Comparison of ENCODE assay signal across 18 mouse cellular contexts in genomic region chr12:5025226-5025861, GRCm38 (mm10).
A peak's percentile ranks its signal among the peaks of the same experiment; 100 is the strongest.
DNase-seq lines count a peak whose midpoint lies in the region; ATAC-seq and TF ChIP-seq lines count a peak whose summit lies in the region.
"Had no signal": no experiment of that assay in that cellular context is flagged by ENCODE, and none has a peak within 500 bp of the region (broad histone marks: within the 10 kb centered on the region; RNA-seq: fewer than 3 reads in every experiment).

No protein-coding gene starts in this region.

- intact Hi-C loops in left cerebral cortex, postnatal 25 days (cut with DNase I), result loop anchor here (5.0 kb wide), 1 partner anchor 112 kb away; no protein-coding TSS in a partner anchor

- WGBS in forebrain, embryonic 16.5 days, result 57% methylated on average over 10 of the region's 10 CpGs
- WGBS in kidney, adult 2 months, result 89% methylated on average over 10 of the region's 10 CpGs

- H3K27ac ChIP-seq in forebrain, embryonic 16.5 days (ENCODE audit: low read length), result 0 out of 2 replicates have a peak overlapping the region, but pooled peaks have one; percentile 3
- no peak overlapping the region for H3K27ac ChIP-seq in kidney, adult 2 months (ENCODE audit: insufficient read depth, low read depth, low read length)
- H3K27ac ChIP-seq: limb, embryonic 15.5 days; stomach, postnatal 0 days had no signal

- ATAC-seq in frontal cortex, adult (ENCODE audit: low TSS enrichment), result peak; percentile 32
- 0 out of 2 replicates have a peak, but pooled peaks have one; percentile 36 for ATAC-seq in forebrain, embryonic 16.5 days
- ATAC-seq: intestine, postnatal 0 days; liver, postnatal 0 days had no signal

- peaks cover 4% of the 10 kb centered on the region; the same call in 1 of the 2 replicates for H3K36me3 ChIP-seq in forebrain, embryonic 16.5 days (ENCODE audit: control insufficient read depth, insufficient read depth)
- H3K36me3 ChIP-seq in kidney, adult 2 months (ENCODE audit: control insufficient read depth, insufficient read depth, low read length), result peaks cover 2% of the 10 kb centered on the region

- H3K9me3 ChIP-seq in forebrain, embryonic 16.5 days (ENCODE audit: control insufficient read depth, low read length), result no peaks in the 10 kb centered on the region
- H3K9me3 ChIP-seq: limb, embryonic 15.5 days had no signal

- no peak for TF ChIP-seq POLR2A in kidney, adult 2 months (IDR thresholded peaks at IDR 0.05; ENCODE audit: low read depth, low read length)

- H3K27me3 ChIP-seq in forebrain, embryonic 16.5 days (replicated peaks; ENCODE audit: control insufficient read depth, insufficient read depth, low read length), result no peaks in the 10 kb centered on the region
- H3K27me3 ChIP-seq in kidney, adult 2 months (replicated peaks; ENCODE audit: control insufficient read depth, insufficient read depth, low read length), result no peaks in the 10 kb centered on the region
- H3K27me3 ChIP-seq: limb, embryonic 15.5 days had no signal

- H3K9ac ChIP-seq in forebrain, embryonic 16.5 days (replicated peaks; ENCODE audit: low read depth, low read length), result no peak overlapping the region
- H3K9ac ChIP-seq: limb, embryonic 15.5 days; liver, postnatal 0 days had no signal

- no peak overlapping the region for H3K4me3 ChIP-seq in forebrain, embryonic 16.5 days (replicated peaks; ENCODE audit: low read length)
- no peak overlapping the region for H3K4me3 ChIP-seq in kidney, adult 2 months (ENCODE audit: insufficient read depth, low read depth, low read length)
- H3K4me3 ChIP-seq: limb, embryonic 15.5 days had no signal

- H3K4me1 ChIP-seq in forebrain, embryonic 16.5 days (replicated peaks; ENCODE audit: control insufficient read depth, insufficient read depth, low read length), result peaks cover 4% of the 10 kb centered on the region
- H3K4me1 ChIP-seq in kidney, adult 2 months (ENCODE audit: control insufficient read depth, insufficient read depth, low read length), result no peaks in the 10 kb centered on the region
- H3K4me1 ChIP-seq: limb, embryonic 15.5 days had no signal

- TF ChIP-seq CTCF in kidney, adult 2 months (conservative IDR thresholded peaks at IDR 0.05; ENCODE audit: insufficient read depth, insufficient read length, low read depth, low read length), result no peak

- no peak for DNase-seq in frontal cortex, postnatal 25 days (ENCODE audit: low spot score in 2 of 2)
- peak; percentile 31 to 42 for DNase-seq in left cerebral cortex, postnatal 25 days (ENCODE audit: low spot score in 2 of 2)
- DNase-seq in left cerebral cortex, adult 11 months (ENCODE audit: low spot score), result no peak
- peak; percentile 16 for DNase-seq in layer of hippocampus, adult 9-11 months
- DNase-seq in kidney, adult 2 months, result no peak
- DNase-seq: cerebellum, adult 11 months; cerebellum, postnatal 36 days; kidney, postnatal 14 days; liver, postnatal 0 days; lung, postnatal 36 days; thymus, postnatal 4 days had no signal

- no peak overlapping the region for H3K4me2 ChIP-seq in forebrain, embryonic 16.5 days (ENCODE audit: low read length)
- H3K4me2 ChIP-seq: heart, embryonic 11.5 days; limb, embryonic 15.5 days; midbrain, embryonic 11.5 days had no signal

Comparison
In these comparisons a context has a peak if more than half of its experiments do, and no peak if none do; other contexts are left out.
1. DNase-seq: peak in left cerebral cortex, postnatal 25 days (2 of 2) and layer of hippocampus, adult 9-11 months (single experiment); none in frontal cortex, postnatal 25 days (0 of 2), left cerebral cortex, adult 11 months (single experiment) and kidney, adult 2 months (single experiment).